Mouse (Mus musculus) embryonic fibroblast, embryonic 13.5 days (primary cell): Measurements from ENCODE around the gene Slc39a13.

Experiments used
- CTCF ChIP-seq: IDR thresholded peaks from 2 replicates; pipeline ENCODE4 v1.5.1; 2011; ENCODE audit warnings: mild to moderate bottlenecking, control low read depth, low read length, moderate library complexity, borderline replicate concordance; ENCODE audit not compliant: insufficient read depth
- POLR2A ChIP-seq: IDR thresholded peaks from 2 replicates; pipeline ENCODE4 v1.6.1; 2011; ENCODE audit warnings: low read depth, mild to moderate bottlenecking, control low read depth, low read length, moderate library complexity

DNA sequence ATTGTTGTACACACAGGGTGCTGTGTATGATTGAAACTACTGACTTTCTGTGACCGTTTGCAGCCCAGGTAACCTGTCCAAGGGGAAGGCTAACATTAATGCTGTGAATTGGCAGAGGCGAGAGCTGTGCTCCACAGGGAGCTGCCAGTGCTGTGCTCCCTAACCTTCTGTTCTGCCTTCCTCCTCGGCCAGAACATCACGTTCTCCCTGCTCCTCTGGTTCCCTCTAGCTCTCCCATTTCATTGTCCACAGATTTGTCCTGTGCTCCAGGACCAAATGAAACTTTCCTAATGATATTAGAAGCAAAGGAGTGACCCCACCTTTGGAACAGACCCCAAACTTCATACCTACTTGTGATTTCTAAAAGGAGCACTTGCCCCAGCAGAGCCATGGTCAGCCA is 54.8 kb downstream of the Slc39a13 start:
- TF ChIP-seq CTCF (no peak), POLR2A (no peak)
